ENCODE assay signal across 19 mouse cellular contexts in genomic region chr16:24056123-24056884, GRCm38 (mm10).
DNase-seq lines count a peak whose midpoint lies in the region; ATAC-seq and TF ChIP-seq lines count a peak whose summit lies in the region.
"Had no signal": no experiment of that assay in that cellular context is flagged by ENCODE, and none has a peak within 500 bp of the region (broad histone marks: within the 10 kb centered on the region; RNA-seq: fewer than 3 reads in every experiment).

No protein-coding gene starts in this region.

- H3K9me3 ChIP-seq in lung, postnatal 0 days (ENCODE audit: low read length) = no peaks in the 10 kb centered on the region
- no peaks in the 10 kb centered on the region for H3K9me3 ChIP-seq in limb, embryonic 13.5 days
- H3K9me3 ChIP-seq: hindbrain, embryonic 13.5 days; midbrain, embryonic 15.5 days; neural tube, embryonic 13.5 days had no signal

- no peak overlapping the region for H3K9ac ChIP-seq in lung, postnatal 0 days (replicated peaks; ENCODE audit: low read depth)
- no peak overlapping the region for H3K9ac ChIP-seq in limb, embryonic 13.5 days
- H3K9ac ChIP-seq: hindbrain, embryonic 13.5 days; midbrain, embryonic 15.5 days; neural tube, embryonic 13.5 days had no signal

- no peak for DNase-seq in kidney, adult 2 months
- no peak for DNase-seq in kidney, adult 8-10 months
- peak; percentile 45 for DNase-seq in lung, postnatal 0 days (ENCODE audit: low spot score)
- DNase-seq in lung, adult 18-20 months = no peak
- no peak for DNase-seq in layer of hippocampus, postnatal 10 days (ENCODE audit: low spot score in 2 of 2)
- no peak for DNase-seq in gastrocnemius, postnatal 25 days
- DNase-seq in thymus, postnatal 25 days = no peak
- DNase-seq: cerebellum, postnatal 25 days; heart, adult 11 months; spleen, adult 18-20 months; thymus, adult 18-20 months had no signal

- peaks cover 10% of the 10 kb centered on the region for H3K4me1 ChIP-seq in kidney, adult 2 months (ENCODE audit: control insufficient read depth, insufficient read depth, low read length)
- peaks cover 8% of the 10 kb centered on the region; the same call in 1 of the 2 replicates for H3K4me1 ChIP-seq in lung, postnatal 0 days (ENCODE audit: insufficient read depth, low read depth, low read length)
- H3K4me1 ChIP-seq in limb, embryonic 13.5 days = peaks cover 26% of the 10 kb centered on the region
- H3K4me1 ChIP-seq: hindbrain, embryonic 13.5 days; midbrain, embryonic 15.5 days; neural tube, embryonic 13.5 days had no signal

- H3K4me2 ChIP-seq in lung, postnatal 0 days (replicated peaks; ENCODE audit: low read depth, low read length) = no peak overlapping the region
- H3K4me2 ChIP-seq in limb, embryonic 13.5 days (replicated peaks) = no peak overlapping the region
- H3K4me2 ChIP-seq: hindbrain, embryonic 13.5 days; midbrain, embryonic 15.5 days; neural tube, embryonic 13.5 days had no signal

- H3K27me3 ChIP-seq in kidney, adult 2 months (replicated peaks; ENCODE audit: control insufficient read depth, insufficient read depth, low read length) = no peaks in the 10 kb centered on the region
- no peaks in the 10 kb centered on the region for H3K27me3 ChIP-seq in lung, postnatal 0 days (replicated peaks; ENCODE audit: insufficient read depth, low read length)
- H3K27me3 ChIP-seq in limb, embryonic 13.5 days = no peaks in the 10 kb centered on the region
- H3K27me3 ChIP-seq: hindbrain, embryonic 13.5 days; midbrain, embryonic 15.5 days; neural tube, embryonic 13.5 days had no signal

- WGBS in kidney, adult 2 months = 59% methylated on average over 12 of the region's 12 CpGs
- 31% methylated on average over 12 of the region's 12 CpGs for WGBS in lung, postnatal 0 days
- 46% methylated on average over 12 of the region's 12 CpGs for WGBS in limb, embryonic 13.5 days

- TF ChIP-seq EP300 in lung, postnatal 0 days (IDR thresholded peaks at IDR 0.05) = no peak

- no peak for TF ChIP-seq POLR2A in kidney, adult 2 months (IDR thresholded peaks at IDR 0.05; ENCODE audit: low read depth, low read length)

- H3K27ac ChIP-seq in kidney, adult 2 months (ENCODE audit: insufficient read depth, low read depth, low read length) = peak overlapping the region; percentile 22
- H3K27ac ChIP-seq in lung, postnatal 0 days (ENCODE audit: low read length) = peak overlapping the region; percentile 54
- peak overlapping the region; percentile 39 for H3K27ac ChIP-seq in limb, embryonic 13.5 days
- H3K27ac ChIP-seq: hindbrain, embryonic 13.5 days; left cerebral cortex, adult 2 months; midbrain, embryonic 15.5 days; neural tube, embryonic 13.5 days had no signal

- TF ChIP-seq CTCF in kidney, adult 2 months (conservative IDR thresholded peaks at IDR 0.05; ENCODE audit: insufficient read depth, insufficient read length, low read depth, low read length) = no peak
- no peak for TF ChIP-seq CTCF in lung, postnatal 0 days (IDR thresholded peaks at IDR 0.05)

- H3K36me3 ChIP-seq in kidney, adult 2 months (ENCODE audit: control insufficient read depth, insufficient read depth, low read length) = no peaks in the 10 kb centered on the region
- H3K36me3 ChIP-seq in lung, postnatal 0 days (ENCODE audit: insufficient read depth, low read length) = no peaks in the 10 kb centered on the region
- H3K36me3 ChIP-seq in limb, embryonic 13.5 days = no peaks in the 10 kb centered on the region
- H3K36me3 ChIP-seq: G1E; hindbrain, embryonic 13.5 days; midbrain, embryonic 15.5 days; neural tube, embryonic 13.5 days had no signal

- ATAC-seq in lung, postnatal 0 days = peak; percentile 40
- ATAC-seq in limb, embryonic 13.5 days (ENCODE audit: low FRiP score, low read depth) = peak; percentile 52; the same call in 1 of the 2 replicates
- ATAC-seq: activated CD4-positive, CD25-positive, alpha-beta regulatory T cell, adult 4 months; midbrain, embryonic 15.5 days had no signal

- no peak overlapping the region for H3K4me3 ChIP-seq in kidney, adult 2 months (ENCODE audit: insufficient read depth, low read depth, low read length)
- H3K4me3 ChIP-seq in lung, postnatal 0 days (ENCODE audit: low read depth, low read length) = no peak overlapping the region
- no peak overlapping the region for H3K4me3 ChIP-seq in limb, embryonic 13.5 days
- H3K4me3 ChIP-seq: erythroblast, embryonic 14.5 days; hindbrain, embryonic 13.5 days; left cerebral cortex, adult 2 months; midbrain, embryonic 15.5 days; neural tube, embryonic 13.5 days had no signal
